8 mouse cellular contexts compared by ENCODE assay signal in genomic region chr9:124422900-124423551, GRCm38 (mm10). TPM values are rescaled to one million over a fixed set of nuclear protein-coding genes. Genes with fewer than 3 reads are reported as not detected.
DNase-seq lines count a peak whose midpoint lies in the region; ATAC-seq and TF ChIP-seq lines count a peak whose summit lies in the region.

No protein-coding gene starts in this region.

- TF ChIP-seq CTCF in MEL (IDR thresholded peaks at IDR 0.05 in 2 of 3, conservative IDR thresholded peaks at IDR 0.05 in 1 of 3; ENCODE audit: control insufficient read depth in 1 of 3, insufficient read depth in 1 of 3, low read depth in 2 of 3, low read length in 3 of 3, poor library complexity in 1 of 3, severe bottlenecking in 1 of 3), result 0 out of 6 replicates have a peak, but pooled peaks of 1 of the 3 experiments have one; percentile 1
- TF ChIP-seq CTCF in cerebellum, adult 2 months (IDR thresholded peaks at IDR 0.05; ENCODE audit: borderline replicate concordance, insufficient read depth, low read depth, low read length), result no peak
- TF ChIP-seq CTCF in forebrain, postnatal 0 days (IDR thresholded peaks at IDR 0.05; ENCODE audit: low read depth), result 0 out of 2 replicates have a peak, but pooled peaks have one; percentile 26

- peak overlapping the region; percentile 90 for H3K9ac ChIP-seq in MEL (ENCODE audit: control insufficient read depth, low read depth, low read length, poor library complexity, severe bottlenecking)
- H3K9ac ChIP-seq in forebrain, postnatal 0 days, result peak overlapping the region; percentile 88
- H3K9ac ChIP-seq in lung, embryonic 16.5 days (ENCODE audit: low read length), result peak overlapping the region; percentile 85

- H3K4me1 ChIP-seq in MEL (ENCODE audit: control insufficient read depth in 1 of 2, insufficient read depth in 2 of 2, low read length in 2 of 2), result no peaks in the 10 kb centered on the region
- H3K4me1 ChIP-seq in cerebellum, adult 2 months (ENCODE audit: control insufficient read depth, insufficient read depth, low read length), result no peaks in the 10 kb centered on the region
- no peaks in the 10 kb centered on the region for H3K4me1 ChIP-seq in forebrain, postnatal 0 days (ENCODE audit: insufficient read depth)
- H3K4me1 ChIP-seq in lung, embryonic 16.5 days (replicated peaks; ENCODE audit: control insufficient read depth, insufficient read depth, low read length), result no peaks in the 10 kb centered on the region

- no peaks in the 10 kb centered on the region for H3K27me3 ChIP-seq in MEL (ENCODE audit: control insufficient read depth in 1 of 2, insufficient read depth in 2 of 2, low read length in 2 of 2)
- no peaks in the 10 kb centered on the region for H3K27me3 ChIP-seq in cerebellum, adult 2 months (ENCODE audit: control insufficient read depth, insufficient read depth, low read length)
- H3K27me3 ChIP-seq in forebrain, postnatal 0 days (ENCODE audit: insufficient read depth, low read length), result no peaks in the 10 kb centered on the region
- H3K27me3 ChIP-seq in lung, embryonic 16.5 days (ENCODE audit: control insufficient read depth, insufficient read depth, low read depth, low read length), result no peaks in the 10 kb centered on the region

- peak overlapping the region; percentile 93 for H3K27ac ChIP-seq in MEL (ENCODE audit: control insufficient read depth, low read depth, low read length)
- H3K27ac ChIP-seq in cerebellum, adult 2 months (ENCODE audit: insufficient read depth, low read length), result peak overlapping the region; percentile 89
- peak overlapping the region; percentile 95 for H3K27ac ChIP-seq in forebrain, postnatal 0 days (ENCODE audit: low read depth, low read length)
- peak overlapping the region; percentile 100 for H3K27ac ChIP-seq in lung, embryonic 16.5 days (ENCODE audit: low read length)

- no peaks in the 10 kb centered on the region for H3K36me3 ChIP-seq in MEL (ENCODE audit: control insufficient read depth in 1 of 2, insufficient read depth in 2 of 2, low read length in 2 of 2)
- no peaks in the 10 kb centered on the region for H3K36me3 ChIP-seq in forebrain, postnatal 0 days (ENCODE audit: insufficient read depth)
- H3K36me3 ChIP-seq in lung, embryonic 16.5 days (ENCODE audit: control insufficient read depth, insufficient read depth, low read length), result no peaks in the 10 kb centered on the region

- no peak; a peak in 1 of 4 replicates for TF ChIP-seq POLR2A in MEL (IDR thresholded peaks at IDR 0.05; ENCODE audit: control insufficient read depth in 1 of 2, insufficient read depth in 1 of 2, low read depth in 1 of 2, low read length in 2 of 2, poor library complexity in 1 of 2)
- TF ChIP-seq POLR2A in cerebellum, adult 2 months (IDR thresholded peaks at IDR 0.05; ENCODE audit: borderline replicate concordance, insufficient read depth, low read length), result peak; percentile 17; the same call in 1 of the 2 replicates

- peak; percentile 99 for DNase-seq in MEL (ENCODE audit: low read depth, low spot score)
- DNase-seq in cerebellum, adult 2 months, result peak; percentile 87 to 88
- DNase-seq in forebrain, postnatal 0 days, result peak; percentile 95
- peak; percentile 77 for DNase-seq in layer of hippocampus, adult 9-10 months (ENCODE audit: low spot score)
- DNase-seq in ovary, postnatal 10 days (ENCODE audit: low spot score), result peak; percentile 92
- DNase-seq in thymus, postnatal 14 days, result peak; percentile 94

- ATAC-seq in forebrain, postnatal 0 days, result peak; percentile 57
- peak; percentile 44 to 50 for ATAC-seq in hematopoietic stem cell, adult 5-6 weeks (replicated peaks in 1 of 2; ENCODE audit: insufficient read depth in 1 of 2, low FRiP score in 2 of 2, low TSS enrichment in 1 of 2, low read depth in 1 of 2, poor library complexity in 2 of 2, severe bottlenecking in 2 of 2)
- peak; percentile 66 for ATAC-seq in lung, embryonic 16.5 days (ENCODE audit: low read depth)

- no peak for TF ChIP-seq RAD21 in MEL (IDR thresholded peaks at IDR 0.05; ENCODE audit: low read depth, low read length)

- WGBS in cerebellum, adult 2 months, result under 1% methylated on average over 59 of the region's 59 CpGs
- WGBS in forebrain, postnatal 0 days, result under 1% methylated on average over 58 of the region's 59 CpGs
- under 1% methylated on average over 59 of the region's 59 CpGs for WGBS in lung, embryonic 16.5 days

- no peaks in the 10 kb centered on the region for H3K9me3 ChIP-seq in MEL (replicated peaks; ENCODE audit: insufficient read depth, low read length)
- no peaks in the 10 kb centered on the region for H3K9me3 ChIP-seq in forebrain, postnatal 0 days (ENCODE audit: low read length)
- no peaks in the 10 kb centered on the region for H3K9me3 ChIP-seq in lung, embryonic 16.5 days (ENCODE audit: control insufficient read depth, low read length)

- no peaks in the 10 kb centered on the region; the same call in 1 of the 2 replicates for H3K79me2 ChIP-seq in MEL (ENCODE audit: control insufficient read depth, insufficient read depth, low read length, poor library complexity)

- peak overlapping the region; percentile 70 to 85 for H3K4me3 ChIP-seq in MEL (ENCODE audit: control insufficient read depth in 1 of 2, insufficient read depth in 1 of 2, low read depth in 2 of 2, low read length in 2 of 2)
- peak overlapping the region; percentile 87 for H3K4me3 ChIP-seq in cerebellum, adult 2 months (replicated peaks; ENCODE audit: insufficient read depth, low read depth, low read length)
- H3K4me3 ChIP-seq in forebrain, postnatal 0 days (ENCODE audit: low read depth, low read length), result peak overlapping the region; percentile 85
- H3K4me3 ChIP-seq in lung, embryonic 16.5 days (ENCODE audit: low read length), result peak overlapping the region; percentile 80

- peak overlapping the region; percentile 60 for H3K4me2 ChIP-seq in forebrain, postnatal 0 days (ENCODE audit: low read depth)
- peak overlapping the region; percentile 80 for H3K4me2 ChIP-seq in lung, embryonic 16.5 days (ENCODE audit: low read depth, low read length)

- no peak for TF ChIP-seq EP300 in MEL (IDR thresholded peaks at IDR 0.05; ENCODE audit: low read depth in 1 of 2, low read length in 2 of 2)

TF ChIP-seq in MEL, 35 proteins besides CTCF, POLR2A, EP300 and RAD21:
- peak; percentile 81 for TF ChIP-seq ELF1 (IDR thresholded peaks at IDR 0.05; ENCODE audit: low read depth, low read length)
- 0 out of 2 replicates have a peak, but pooled peaks have one; percentile 20 for TF ChIP-seq ZMIZ1 (IDR thresholded peaks at IDR 0.05; ENCODE audit: low read depth, low read length)
- TF ChIP-seq MAFK (IDR thresholded peaks at IDR 0.05; ENCODE audit: borderline replicate concordance, low read depth, low read length), result no peak
- TF ChIP-seq GABPA (IDR thresholded peaks at IDR 0.05; ENCODE audit: low read depth, low read length), result no peak
- TF ChIP-seq MYC (IDR thresholded peaks at IDR 0.05; ENCODE audit: low read depth, low read length), result peak; percentile 40; the same call in 1 of the 2 replicates
- peak; percentile 35; the same call in 1 of the 2 replicates for TF ChIP-seq SIN3A (IDR thresholded peaks at IDR 0.05; ENCODE audit: low read length)
- TF ChIP-seq ETS1 (IDR thresholded peaks at IDR 0.05; ENCODE audit: low read depth, low read length), result 0 out of 2 replicates have a peak, but pooled peaks have one; percentile 12
- TF ChIP-seq POLR2AphosphoS5 (IDR thresholded peaks at IDR 0.05; ENCODE audit: borderline replicate concordance, low read depth, low read length), result no peak
- peak; percentile 41; the same call in 1 of the 2 replicates for TF ChIP-seq MXI1 (IDR thresholded peaks at IDR 0.05; ENCODE audit: low read depth, low read length)
- peak; percentile 58 for TF ChIP-seq NRF1 (IDR thresholded peaks at IDR 0.05; ENCODE audit: insufficient read depth, low read depth, low read length, poor library complexity, severe bottlenecking)
- TF ChIP-seq JUND (IDR thresholded peaks at IDR 0.05; ENCODE audit: low read depth, low read length), result no peak
- TF ChIP-seq E2F4 (IDR thresholded peaks at IDR 0.05; ENCODE audit: borderline replicate concordance, low read depth, low read length), result no peak
- peak; percentile 31; the same call in 1 of the 2 replicates for TF ChIP-seq TCF12 (IDR thresholded peaks at IDR 0.05; ENCODE audit: low read depth, low read length)
- peak; percentile 86 for TF ChIP-seq HCFC1 (IDR thresholded peaks at IDR 0.05; ENCODE audit: low read depth, low read length)
- peak; percentile 44; the same call in 1 of the 2 replicates for TF ChIP-seq POLR2AphosphoS2 (IDR thresholded peaks at IDR 0.05; ENCODE audit: low read length)
- peak; percentile 53 for TF ChIP-seq NELFE (IDR thresholded peaks at IDR 0.05; ENCODE audit: low read depth, low read length)

RNA-seq across cellular contexts. Expression of gene Ppp2r3d, which starts 53.7 kb away (rescaled TPM):
- 17.4 and 18.3 TPM in 2 replicates for total RNA-seq in MEL (2012; rRNA removed)
- 10 to 100 TPM in 1 of 2 experiments, not detected in 1; 78.1 TPM for polyA plus RNA-seq in MEL (2012; ENCODE audit: insufficient read depth in 1 of 2, insufficient read length in 2 of 2, low read depth in 1 of 2, low replicate concordance in 2 of 2, missing spikeins in 1 of 2)
- polyA plus RNA-seq in cerebellum, adult 2 months (2012; rRNA removed), result 163 and 167 TPM in 2 replicates
- total RNA-seq in forebrain, postnatal 0 days (2014; rRNA removed), result 79.2 and 118 TPM in 2 replicates
- polyA plus RNA-seq in forebrain, postnatal 0 days (2015; fragmentation: Nextera tagmentation; extraction: Ambion mirVana), result 143 and 152 TPM in 2 replicates
- 19.9 and 30.1 TPM in 2 replicates for total RNA-seq in hematopoietic stem cell, adult 5-6 weeks (2017)
- 107 and 113 TPM in 2 replicates for polyA plus RNA-seq in lung, embryonic 16.5 days (2015; fragmentation: Nextera tagmentation; extraction: Ambion mirVana)

Comparison
In these comparisons a context has a peak if more than half of its experiments do, and no peak if none do; other contexts are left out.
1. Peak in every context shown above with its lines: DNase-seq, ATAC-seq, H3K4me3 ChIP-seq and H3K27ac ChIP-seq.